Mouse (Mus musculus): Measurements from ENCODE around the gene Batf3.

The Batf3 gene

DNA sequence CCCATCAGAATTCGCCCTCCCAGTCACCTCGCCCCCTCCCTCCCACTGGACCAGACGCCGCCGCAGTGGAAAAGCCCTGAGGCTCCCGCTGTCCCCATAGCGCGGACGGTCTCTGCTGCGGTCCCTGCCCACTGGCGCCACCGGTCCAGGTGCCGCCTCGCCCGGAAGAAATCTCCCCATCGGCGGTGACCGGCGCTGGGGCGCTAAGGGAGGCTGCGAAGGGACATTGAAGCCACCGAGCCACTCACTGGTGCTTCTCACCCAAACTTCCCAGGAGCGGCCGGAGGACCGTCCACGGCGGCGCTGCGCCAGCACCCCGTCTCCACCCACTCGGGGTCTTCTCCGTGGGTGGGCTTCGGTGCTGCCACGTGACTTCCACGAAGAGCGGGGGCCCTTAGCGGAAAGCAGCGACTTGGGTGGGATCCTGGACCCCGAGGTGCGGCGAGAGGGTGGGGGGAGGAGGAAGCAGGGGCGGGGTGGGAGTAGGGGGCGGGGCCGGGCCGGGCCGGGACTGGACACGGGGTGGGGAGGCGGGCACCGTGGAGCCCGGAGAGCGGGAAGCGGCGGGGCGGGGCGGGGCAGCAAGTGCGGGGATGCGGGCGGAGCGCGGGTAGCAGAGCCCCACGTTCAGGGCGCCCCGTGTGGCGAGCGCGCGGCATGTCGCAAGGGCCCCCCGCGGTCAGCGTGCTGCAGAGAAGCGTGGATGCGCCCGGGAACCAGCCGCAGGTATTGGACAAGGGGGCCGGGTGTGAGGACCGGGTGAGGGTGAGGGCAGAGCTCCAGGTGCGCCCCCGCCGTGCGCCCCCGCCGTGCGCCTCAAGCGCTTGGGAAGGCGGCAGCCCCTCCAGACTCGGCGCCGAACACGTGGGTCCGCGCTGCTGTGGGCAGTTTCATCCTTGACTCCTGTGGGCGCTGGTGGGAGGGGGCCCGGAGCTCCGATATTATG lies at the start of gene Batf3:
TSS of gene Batf3 (plus strand) at position 46 of the 946 bp plus-strand sequence.
- peak; percentile 66 for DNase-seq

- DNase-seq, result no peak
Observed at GRCm38 (mm10) chr1:191053555-191053954, 44.1 kb upstream of the Batf3 start.

DNA sequence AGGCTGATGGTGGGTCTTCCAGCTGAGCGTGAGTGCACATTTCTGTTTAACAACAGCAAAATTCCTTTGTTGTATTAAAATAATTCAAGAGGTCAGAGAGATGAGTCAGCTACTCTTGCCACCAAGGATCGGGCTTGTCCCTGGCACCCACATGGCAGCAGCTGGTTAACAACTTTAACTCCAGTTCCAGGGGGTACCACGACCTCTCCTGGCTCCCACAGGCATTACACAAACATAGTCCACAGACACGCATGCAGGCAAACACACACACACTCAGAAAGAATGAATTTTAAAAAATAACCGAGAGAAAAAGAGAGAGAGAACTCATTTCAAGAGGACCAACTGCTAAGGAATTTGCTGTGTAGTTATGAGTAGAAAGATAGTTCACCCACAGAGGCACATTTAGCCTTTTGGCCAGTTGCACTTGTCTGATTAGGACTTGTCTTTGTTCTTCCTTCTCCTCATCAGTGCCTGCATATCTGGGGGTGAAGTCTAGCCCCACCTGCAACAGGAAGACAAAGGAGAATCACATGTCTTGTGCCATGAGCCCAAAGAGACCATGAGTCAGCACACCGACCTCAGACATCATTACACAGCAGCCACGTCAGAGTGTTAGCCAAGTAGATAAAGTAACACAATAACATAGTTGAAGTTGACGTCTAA lies 42.6 kb upstream of the Batf3 start:
- DNase-seq, result no peak

GRCm38 (mm10) chr1:191055533-191055873 lies 42.1 kb upstream of the Batf3 start:
- no peak for DNase-seq

DNA sequence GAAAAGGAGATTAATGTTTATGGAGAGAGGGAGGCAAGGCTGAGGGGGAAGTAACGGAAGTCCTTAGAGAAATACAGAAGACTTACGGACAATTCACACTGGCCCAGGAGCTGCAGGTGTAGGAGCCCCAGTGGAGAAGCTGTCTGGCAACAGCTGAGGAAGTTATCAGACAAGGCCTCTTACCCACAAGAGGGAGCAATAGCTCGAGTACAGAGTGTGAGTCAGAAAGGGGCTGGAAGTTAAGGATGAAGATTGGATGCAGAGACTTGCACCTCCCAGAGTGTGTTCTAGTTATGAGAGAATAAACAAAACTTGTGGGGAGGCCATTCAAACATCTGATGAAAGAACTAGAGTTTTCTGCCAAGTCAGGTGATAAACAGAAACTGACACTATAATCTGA lies 40.2 kb upstream of the Batf3 start:
- DNase-seq, result no peak

DNA sequence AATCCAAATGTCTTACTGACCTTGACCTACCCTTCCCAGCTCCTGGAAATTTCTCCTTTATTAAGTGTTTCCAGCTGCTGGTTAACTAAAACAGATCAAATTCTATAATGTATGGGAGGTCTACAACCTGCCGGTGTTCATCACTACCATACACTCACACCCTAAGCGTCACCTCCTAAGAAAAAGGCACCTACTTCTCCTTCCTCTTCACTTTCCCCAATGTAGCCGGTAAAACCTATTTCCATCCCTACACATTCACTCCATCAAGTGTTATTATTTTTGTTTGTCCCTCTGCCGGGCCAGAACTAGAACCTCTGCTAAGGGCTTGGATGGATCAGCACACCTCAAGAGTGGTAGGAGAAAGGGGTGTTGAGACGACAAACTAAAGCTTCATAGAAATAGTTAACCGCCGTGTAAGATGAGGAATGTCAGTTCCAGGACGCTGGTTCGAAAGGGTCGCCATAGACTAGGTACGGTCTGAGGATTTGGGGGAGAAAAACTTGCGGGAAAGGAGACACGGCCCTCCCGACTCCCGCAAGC lies 35.3 kb upstream of the Batf3 start:
- DNase-seq, result no peak

DNA sequence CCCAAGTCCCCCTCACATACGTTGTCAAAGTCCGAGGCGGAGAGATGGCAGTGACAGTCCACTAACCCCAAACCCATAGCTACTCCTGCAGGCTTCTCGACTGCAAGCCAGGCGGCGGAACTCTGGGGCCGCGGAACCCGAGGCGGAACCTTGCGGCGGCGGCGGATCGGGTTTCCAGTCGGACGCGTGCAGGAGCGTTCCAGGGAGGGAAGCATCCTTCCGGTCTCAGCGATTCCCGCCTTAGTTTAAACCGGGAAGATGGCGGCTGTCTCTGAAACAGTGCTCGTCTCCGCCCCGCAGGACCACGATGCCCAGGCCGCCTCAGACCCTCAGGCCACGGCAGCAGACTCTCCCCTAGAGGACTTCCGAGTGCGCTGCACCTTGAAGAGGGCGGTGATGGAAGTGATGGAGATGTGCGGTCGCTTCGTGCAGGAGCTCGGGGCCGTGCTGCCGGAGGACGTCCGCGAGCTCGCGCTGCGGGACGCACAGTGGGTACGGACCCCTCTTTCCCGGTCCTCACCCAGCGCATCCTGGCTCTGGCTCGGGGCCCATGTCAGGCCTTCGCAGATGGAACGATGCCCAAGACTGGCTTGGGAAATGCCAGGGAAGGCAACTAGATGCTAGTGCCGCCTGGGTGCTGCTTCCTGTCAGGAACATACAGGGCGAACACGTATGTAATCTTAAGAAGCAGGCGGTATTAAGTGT lies 34.7 kb upstream of the Batf3 start, which contains the start of the genes Tatdn3 and Nsl1:
TSS of gene Tatdn3 (minus strand) at position 152 of the 705 bp plus-strand sequence.
TSS of gene Nsl1 (plus strand) at position 232 of the 705 bp plus-strand sequence.
- DNase-seq, result peak; percentile 92

GRCm38 (mm10) chr1:191063700-191064099 lies 33.9 kb upstream of the Batf3 start:
- no peak for DNase-seq

GRCm38 (mm10) chr1:191064535-191064934 lies 33.1 kb upstream of the Batf3 start:
- DNase-seq, result no peak

- no peak for DNase-seq
Observed at GRCm38 (mm10) chr1:191065188-191065587, 32.5 kb upstream of the Batf3 start.

GRCm38 (mm10) chr1:191068377-191068776 lies 29.3 kb upstream of the Batf3 start:
- DNase-seq, result peak; percentile 15

GRCm38 (mm10) chr1:191070259-191070658 lies 27.4 kb upstream of the Batf3 start:
- no peak for DNase-seq

- no peak for DNase-seq
Observed at GRCm38 (mm10) chr1:191071613-191072012, 26.0 kb upstream of the Batf3 start.

- peak; percentile 10 for DNase-seq
Observed at GRCm38 (mm10) chr1:191072329-191072913, 25.2 kb upstream of the Batf3 start.

- DNase-seq, result peak; percentile 92
Observed at GRCm38 (mm10) chr1:191073001-191073400, 24.6 kb upstream of the Batf3 start.

GRCm38 (mm10) chr1:191073486-191073885 lies 24.2 kb upstream of the Batf3 start:
- no peak for DNase-seq

DNA sequence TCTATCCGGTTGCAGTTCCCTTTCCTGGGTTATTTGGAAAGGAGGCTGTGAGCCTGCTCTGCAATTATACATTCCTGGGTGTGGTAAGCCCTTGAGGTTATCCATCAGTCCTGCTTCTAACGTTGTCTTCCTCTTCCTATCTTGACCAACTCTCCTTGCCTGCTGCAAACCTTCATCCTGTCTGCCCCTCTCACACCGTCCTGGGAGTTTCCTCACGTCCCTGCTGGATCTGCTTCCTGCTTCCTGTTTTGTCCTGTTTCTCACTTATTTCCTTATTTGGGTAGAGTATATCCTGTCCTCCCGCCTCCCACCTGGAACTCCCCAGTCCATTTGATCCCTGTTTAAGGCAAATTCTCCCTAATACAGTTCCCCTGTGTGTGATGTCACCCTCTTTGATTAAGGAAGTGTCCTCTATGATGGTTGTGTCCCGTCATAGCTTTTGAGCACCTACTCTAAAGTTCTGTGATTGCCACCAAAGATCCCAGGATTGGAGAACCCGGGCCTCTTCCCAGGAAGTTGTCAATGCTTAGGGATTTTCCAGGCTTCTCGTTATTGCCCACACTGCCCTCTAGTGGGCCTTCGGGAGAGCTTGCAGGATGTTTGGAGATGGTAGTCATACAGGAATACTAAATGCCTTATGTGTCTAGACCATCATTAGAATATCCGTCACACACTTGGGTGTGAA lies 22.3 kb upstream of the Batf3 start:
- peak; percentile 83 for DNase-seq

DNA sequence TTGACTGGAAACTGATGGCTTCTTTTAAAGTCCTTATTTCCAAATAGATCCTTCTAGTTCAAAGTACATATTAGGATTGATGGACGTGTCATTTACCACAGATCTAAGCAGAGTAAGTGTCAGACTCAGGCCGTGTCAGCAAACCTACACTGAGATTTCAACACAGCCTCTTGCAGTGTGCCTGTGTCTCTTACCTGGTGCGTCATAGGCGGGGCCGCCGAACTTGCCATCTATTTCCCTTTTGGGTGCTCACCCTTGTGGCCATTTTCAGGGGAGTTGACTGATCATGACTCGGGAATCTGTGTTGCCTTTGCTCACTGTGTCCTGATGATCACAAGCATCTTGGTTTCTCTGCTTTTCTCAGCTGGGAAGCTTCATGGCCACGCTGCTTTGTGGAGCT lies 14.4 kb upstream of the Batf3 start:
- DNase-seq, result no peak

DNA sequence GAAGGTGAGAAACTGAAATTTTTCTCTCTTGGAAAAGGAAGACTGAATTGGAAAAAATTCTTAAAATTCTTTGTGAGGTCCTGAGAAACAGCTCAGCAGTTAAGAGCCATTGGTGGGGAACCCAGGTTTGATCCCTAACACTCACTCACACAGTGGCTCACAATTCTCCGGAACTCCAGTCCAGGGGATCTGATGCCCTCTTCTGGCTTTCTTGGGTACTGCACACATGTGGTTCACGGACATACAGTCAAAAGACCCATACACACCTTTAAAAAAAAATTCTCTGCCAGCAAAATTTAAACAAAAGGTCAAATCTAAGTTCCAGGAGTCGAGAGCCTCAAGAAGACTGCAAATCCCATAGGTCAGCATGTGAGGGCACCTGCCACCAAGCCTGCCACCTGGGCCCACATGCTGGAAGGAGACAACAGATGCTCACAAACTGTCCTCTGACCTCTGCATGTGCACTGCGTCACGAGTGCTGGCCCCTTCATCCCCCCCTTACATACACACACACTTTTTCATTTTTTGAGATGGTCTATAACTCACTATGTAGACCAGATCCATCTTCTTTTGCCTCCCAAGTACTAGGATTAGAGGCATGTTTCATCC lies 12.6 kb upstream of the Batf3 start:
- peak; percentile 68 for DNase-seq

DNA sequence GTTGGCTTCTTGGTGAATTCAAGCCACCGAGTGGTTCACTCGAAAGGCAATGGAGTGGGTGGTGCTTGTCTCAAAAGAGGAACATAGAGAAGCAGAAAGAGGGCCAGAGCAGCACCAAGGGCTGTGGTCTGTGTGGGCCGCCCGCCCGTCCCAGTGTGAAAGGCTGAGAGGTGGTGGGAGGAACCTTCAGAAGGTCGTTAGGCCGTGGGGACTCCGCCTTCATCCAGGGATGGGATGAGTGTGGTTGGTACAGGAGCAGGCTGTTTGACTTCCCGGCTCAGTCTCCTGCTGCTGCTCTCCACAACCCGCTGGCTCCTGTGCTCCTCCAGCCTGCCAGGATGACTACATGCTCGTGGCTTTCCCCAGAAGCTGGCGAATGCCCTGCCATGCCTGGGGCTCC lies 12.1 kb upstream of the Batf3 start:
- DNase-seq, result no peak

DNA sequence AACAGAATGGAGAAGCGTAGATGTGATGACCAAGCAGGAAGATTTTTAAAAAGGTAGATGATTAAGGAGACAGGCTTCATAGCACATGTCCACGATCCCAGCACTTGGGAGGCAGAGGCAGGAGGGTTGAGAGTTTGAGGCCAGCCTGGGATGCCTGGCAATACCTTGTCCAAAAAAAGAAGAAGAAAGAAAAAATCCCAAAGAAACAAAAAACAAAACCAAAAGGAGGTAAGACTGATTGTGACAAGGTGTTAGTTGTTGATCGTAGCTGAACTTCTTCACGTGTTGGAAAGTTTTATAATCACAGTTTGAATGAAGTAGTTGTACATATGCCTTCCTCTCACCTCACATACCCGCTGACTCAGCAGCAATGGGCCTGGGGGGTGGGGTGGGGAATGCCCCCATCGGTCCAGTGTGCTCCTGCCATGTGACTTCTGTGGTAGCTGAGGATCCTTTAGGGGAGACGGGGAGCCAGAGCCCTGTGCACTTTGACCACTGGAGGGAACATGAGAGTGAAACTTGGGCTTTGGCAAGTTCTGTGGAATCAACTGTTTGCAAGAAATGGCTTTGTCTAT lies 11.3 kb upstream of the Batf3 start:
- DNase-seq, result no peak

All from kidney, postnatal 14 days (tissue).